Mouse (Mus musculus): ENCODE results near the gene Ncbp3.

Ncbp3 gene

DNA sequence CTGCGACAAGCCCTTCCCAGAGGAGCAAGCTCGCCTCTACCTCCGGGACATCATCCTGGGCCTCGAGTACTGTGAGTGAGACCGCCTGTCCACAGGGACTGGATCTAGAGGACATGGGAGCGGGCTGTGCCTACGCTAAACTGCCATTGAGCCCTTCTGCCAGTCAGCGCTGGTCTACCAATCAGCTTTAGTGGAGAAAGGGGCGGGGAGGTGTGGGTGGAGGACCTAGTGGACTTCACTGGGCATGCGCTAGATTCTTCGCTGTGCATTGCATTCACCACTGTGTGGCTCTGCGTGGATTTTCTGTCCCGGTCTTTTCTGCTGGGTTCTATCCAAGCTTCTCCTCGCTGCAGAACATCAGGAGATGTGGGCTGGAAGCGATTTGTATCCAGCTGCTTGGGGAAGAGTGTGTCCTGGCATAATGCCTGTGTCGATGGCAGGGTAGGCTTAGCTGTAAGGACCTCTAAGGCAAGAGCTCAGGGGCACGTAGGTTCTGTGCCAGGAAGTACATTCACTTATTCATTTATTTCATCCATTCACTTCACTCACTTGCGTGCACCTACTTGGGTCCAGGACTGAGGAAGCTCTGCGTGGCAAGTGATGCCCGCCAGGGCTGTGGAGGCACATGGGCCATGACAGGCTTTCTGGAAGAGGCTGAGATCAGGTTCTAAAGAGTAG is 16.6 kb upstream of the Ncbp3 start:
- DNase-seq (ENCODE audit: low read depth in 2 of 2, low spot score in 2 of 2) = peak; percentile 21 to 56

DNA sequence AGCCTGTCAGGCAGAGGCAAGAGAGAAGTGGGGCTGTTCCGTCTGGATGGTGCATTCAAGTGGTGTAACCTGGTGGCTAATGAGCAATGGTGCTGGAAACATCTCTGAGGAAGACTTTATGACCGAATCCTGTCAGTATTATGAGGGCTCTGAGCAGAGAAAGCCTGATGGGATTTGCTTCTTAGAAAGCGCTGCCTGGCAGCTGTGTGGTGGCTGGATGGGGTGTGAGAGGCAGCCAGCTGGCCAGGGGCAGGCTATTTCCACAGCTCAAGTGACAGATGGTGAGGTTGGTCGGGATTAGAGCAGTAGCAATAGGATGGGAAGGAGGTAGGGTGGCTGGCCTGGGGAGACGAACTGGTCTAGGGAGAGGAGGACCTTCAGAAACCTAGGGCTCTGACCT is 16.0 kb upstream of the Ncbp3 start:
- no peak for DNase-seq (ENCODE audit: low read depth in 2 of 2, low spot score in 2 of 2)

DNA sequence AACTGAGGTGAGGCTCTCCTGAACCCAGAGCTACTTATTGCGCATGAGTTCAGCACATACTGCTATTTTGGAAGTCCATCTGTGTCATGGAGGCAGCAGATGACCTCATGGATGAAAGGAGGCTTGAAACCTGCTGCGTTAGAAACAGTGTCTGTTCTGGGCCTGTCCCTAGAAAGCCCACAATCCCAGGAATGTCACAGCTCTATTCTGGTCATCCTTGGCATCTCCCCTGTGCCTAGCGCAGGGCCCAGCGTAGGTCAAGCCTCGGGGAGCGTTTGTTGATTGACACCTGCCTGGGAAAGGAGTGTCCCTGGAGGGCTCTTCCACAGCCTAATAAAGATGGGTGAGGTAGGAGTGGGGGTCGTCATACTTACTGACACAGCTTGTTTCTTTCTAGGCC is 11.5 kb upstream of the Ncbp3 start:
- no peak for DNase-seq (ENCODE audit: low read depth in 2 of 2, low spot score in 2 of 2)

DNA sequence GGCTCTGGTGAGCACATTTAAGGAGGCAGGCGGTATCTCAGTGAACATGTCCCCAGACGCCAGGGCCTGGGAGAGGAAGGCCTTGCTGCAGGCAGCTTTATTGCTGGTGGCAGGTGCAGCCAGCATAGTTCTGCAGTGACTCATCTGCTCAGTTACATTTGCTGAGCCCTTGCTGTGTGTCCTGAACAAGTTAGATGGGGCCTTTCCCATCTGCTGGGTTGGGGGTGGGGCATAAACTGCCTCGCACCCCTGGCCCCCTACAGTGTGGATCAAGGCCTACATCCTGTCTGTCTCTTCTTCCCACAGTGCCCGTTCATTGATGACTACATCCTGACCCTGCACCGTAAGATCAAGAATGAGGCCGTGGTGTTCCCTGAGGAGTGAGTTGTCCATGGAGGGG is 10.7 kb upstream of the Ncbp3 start:
- no peak for DNase-seq (ENCODE audit: low read depth in 2 of 2, low spot score in 2 of 2)

DNA sequence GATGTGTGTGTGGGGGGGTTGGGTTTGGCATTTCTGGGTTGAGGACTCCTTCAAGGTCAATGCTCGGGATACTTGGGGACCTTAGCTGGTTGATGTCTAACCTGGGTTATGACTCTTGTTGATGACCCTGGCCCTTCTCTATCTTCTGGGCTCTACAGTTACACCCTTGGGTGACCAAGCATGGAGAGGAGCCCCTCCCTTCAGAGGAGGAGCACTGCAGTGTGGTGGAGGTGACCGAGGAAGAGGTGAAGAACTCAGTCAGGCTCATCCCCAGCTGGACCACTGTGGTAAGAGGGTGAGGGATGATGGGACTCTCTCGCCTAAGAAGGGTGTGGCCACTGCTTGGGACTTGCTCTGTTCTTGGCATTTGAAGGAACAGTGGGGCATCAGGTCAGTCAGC is 9.9 kb upstream of the Ncbp3 start:
- DNase-seq (ENCODE audit: low read depth in 2 of 2, low spot score in 2 of 2) = no peak

DNA sequence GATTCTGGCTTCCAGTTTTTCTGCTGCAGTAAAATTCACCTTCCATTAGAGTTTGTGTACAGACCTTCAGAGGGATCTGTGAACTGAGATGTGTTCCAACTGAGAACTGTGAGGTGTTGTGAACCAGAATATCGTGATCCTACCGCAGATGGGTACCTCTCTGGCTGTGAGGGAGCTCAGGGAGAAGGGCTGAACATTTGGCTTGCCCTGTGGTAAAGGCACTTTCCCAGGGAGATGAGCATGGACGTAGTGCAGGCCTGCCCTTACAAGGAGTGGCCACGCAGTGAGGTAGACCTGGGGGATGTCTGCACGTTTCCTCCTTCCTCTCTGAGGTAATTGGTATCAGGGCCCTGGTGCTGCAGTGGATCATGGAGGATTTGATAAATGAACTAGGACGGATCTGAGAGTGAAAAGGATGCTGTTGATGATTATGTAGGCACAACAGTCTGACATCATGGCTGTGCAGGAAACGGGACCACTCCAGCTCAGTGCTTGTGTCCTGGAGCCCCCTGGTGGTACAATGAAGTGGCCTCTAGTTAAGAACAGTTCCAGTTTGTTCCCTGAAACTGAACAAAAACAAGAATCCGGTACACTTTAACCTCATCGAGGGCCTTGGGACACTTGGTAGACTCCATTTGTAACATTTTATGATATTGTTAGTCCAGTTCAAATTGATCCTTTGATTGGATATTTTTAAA is 8.3 kb upstream of the Ncbp3 start:
- peak; percentile 48 to 69 for DNase-seq (ENCODE audit: low read depth in 2 of 2, low spot score in 2 of 2)

DNA sequence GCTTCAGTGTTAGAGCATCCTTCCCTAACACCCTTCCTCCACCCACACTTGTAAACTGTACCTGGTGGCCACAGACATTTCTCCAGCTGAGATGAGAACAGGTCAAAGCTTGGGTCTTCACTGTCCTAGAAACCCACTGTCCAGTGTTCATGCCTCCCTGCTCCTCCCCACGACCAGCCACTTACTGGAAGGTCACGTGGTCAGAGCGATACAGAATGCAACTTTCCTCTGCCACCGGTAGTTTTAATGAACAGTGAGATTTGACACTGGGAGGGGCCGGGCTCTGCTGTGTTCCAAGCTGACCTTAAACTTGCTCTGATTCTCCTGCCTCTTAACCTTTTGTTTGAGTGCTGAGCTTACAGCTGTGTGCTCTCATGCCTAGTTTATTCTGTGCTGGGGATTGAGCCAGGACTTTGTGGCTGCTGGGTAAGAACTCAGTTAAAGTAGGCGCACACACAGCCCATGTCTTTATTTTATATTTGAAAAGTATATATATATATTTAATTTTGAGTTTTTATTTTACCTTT is 3.3 kb upstream of the Ncbp3 start:
- no peak for DNase-seq (ENCODE audit: low read depth in 2 of 2, low spot score in 2 of 2)

DNA sequence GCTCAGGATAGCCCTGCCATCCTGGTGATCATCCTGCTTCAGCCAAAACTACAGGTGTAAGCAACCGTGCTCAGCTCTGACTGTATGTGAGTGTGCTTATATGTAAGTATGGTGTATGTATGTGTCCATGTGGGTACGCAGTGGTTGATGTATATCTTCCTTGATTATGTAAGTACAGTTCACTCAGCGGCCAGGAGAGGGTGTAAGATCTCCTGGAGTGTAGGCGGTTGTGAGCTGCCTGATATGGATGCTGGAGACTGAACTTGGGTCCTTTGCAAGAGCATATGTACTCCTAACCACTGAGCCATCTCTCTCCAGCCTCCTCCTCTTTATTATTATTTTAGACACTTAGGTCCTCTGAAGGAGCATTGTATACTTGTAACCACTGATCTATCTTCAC is 2.8 kb upstream of the Ncbp3 start:
- no peak for DNase-seq (ENCODE audit: low read depth in 2 of 2, low spot score in 2 of 2)

DNA sequence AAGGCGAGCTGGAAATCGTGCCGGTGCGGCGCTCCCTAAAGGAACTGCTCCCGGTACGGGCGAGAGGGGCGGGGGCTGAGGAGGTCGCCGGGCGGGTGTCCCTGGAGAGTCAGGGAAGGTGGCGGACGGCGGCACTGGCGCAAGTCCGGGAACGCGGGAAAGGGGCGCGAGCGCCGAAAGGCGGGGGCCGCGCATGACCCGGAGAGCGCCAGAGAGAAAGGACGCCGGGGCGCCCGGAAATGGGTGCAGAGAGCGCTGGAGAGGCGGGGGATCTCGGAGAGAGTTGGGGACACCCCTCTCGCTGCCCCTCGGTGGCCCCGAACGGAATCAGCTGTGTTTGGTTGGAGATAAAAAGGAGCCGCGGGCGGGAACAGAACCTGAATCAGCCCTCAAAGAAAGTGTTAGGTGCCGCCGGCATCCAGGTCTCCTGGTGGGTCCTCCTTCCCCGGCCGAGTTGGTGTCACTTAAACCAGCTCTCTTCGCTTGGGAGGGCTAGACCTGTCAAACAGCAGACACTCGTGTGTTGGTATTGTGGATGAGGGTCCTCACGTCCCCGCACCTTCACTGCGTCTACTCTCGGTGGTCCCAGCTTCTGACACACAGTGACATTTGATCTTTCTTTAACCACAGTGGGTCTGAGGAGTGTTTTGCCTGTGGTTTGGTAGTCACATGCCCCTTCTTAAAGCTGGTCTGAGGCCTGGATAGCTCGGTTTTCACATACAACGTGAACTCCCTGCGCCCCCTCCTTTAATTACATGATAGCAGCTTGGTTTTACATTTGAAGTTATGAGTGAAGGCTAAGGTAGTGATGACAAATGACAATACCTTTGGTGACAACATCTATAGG is 670 bp downstream of the Ncbp3 start:
- peak; percentile 52 to 64 for DNase-seq (ENCODE audit: low read depth in 2 of 2, low spot score in 2 of 2)

DNA sequence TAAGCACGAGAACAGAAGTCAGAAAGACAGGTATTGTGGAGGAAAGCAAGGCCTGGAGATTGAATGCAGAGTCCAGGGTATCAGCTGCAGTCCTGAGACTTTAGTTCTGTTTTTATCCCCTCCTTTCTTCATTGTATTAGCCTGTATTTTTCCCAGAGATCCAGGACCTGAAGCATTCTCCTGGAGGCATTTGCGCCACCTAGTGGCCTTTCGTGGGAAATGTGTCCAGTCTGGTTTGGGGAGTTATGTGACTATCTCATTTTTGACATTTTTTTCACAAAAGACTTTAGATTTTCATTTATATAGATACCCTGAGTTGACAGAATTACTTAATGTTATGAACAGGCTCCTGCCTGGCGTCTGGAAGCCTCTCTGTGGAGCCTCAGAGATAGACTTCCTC is 1.8 kb downstream of the Ncbp3 start:
- DNase-seq (ENCODE audit: low read depth in 2 of 2, low spot score in 2 of 2) = peak; percentile 53 to 57

DNA sequence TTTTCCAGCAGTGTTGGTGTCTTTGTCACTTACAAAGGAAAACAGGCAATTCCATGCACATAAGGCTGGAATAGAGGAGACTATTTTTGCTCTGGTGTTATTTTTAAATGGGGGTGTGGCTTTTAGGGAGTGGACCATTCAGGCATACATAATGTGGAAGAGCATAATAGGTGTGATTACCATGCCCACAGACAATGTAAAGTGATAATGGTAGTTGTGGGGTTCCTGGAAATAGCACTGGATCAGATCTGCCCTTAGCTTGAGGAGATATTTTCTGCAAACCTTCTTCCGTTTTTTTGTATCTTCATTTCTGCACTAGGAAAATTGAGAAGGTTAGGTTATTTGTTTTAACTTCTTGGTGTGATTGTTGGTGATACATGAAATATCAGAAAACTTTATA is 5.2 kb downstream of the Ncbp3 start:
- DNase-seq (ENCODE audit: low read depth in 2 of 2, low spot score in 2 of 2) = no peak

DNA sequence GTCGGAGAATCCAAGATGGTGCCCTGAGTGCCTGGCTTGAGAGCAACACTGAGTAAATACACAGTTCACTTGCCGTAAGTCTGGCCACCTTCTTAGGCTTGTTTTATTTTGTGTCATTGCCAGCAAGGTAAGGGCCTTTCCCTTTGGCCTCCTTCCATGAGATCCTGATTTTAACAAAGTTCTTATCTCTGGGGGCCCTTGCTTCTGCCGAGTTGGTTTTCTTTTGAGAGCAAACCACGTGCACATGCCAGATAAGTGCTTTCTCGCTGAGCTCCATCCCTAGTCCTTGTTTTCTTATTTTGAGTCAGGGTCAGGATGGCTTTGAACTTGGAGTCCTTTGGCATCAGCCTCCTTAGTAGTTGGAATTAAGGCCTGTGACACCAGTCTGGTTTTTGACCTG is 10.1 kb downstream of the Ncbp3 start:
- DNase-seq (ENCODE audit: low read depth in 2 of 2, low spot score in 2 of 2) = no peak

DNA sequence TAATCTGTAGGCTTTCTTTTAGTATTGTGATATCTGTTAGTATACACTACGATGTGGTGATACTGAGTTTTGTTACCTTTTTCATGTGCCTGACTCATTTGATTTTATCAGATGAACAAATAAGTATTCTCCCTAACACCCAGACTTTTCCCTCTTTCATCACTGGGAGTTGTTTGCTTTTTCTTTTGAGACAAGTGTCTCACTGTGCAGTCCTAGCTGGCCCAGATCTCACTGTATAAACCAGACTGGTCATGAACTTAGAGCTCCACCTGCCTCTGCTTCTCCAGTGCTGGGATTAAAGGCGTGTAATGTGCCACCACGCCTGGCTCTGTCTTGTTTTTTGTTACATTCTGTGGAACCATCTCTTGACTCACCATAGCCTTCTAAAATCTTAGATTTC is 12.0 kb downstream of the Ncbp3 start:
- DNase-seq (ENCODE audit: low read depth in 2 of 2, low spot score in 2 of 2) = no peak

DNA sequence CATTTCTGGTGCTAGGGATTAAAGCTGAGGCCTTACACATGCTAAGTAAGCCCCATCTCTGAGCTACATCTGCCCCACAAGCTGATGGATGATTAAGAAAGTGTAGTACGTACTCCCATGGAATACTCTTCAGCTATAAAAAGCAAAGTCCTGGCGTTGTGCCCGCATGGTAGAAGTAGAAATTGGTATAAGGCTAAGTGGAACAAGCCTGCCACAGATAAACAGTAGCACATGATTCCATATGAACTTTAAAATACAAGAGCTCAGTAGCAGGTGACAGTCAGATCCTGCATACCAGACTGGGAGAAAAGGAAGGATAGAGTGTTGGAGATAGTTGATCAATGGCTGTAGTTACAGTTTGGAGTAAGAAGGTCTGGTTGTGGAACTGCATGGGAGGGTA is 13.8 kb downstream of the Ncbp3 start:
- DNase-seq (ENCODE audit: low read depth in 2 of 2, low spot score in 2 of 2) = no peak

DNA sequence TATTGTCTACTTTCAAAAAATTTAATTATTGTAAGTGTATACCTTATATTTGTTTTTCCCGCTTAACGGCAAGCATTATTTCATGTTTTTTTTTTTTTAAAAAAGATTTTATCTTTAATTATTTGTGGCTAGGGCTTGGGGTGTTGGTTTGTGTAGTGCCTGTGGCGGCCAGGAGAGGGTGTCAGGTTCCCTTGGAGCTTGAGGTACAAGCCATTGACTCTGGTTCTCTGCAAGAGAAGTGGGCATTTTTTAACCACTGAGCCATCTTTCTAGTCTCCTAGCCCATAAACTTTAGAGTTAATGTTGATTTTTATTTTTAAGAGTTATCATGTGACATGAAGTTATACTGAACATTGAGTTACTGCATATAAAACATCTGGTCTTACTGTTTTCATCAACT is 24.3 kb downstream of the Ncbp3 start:
- DNase-seq (ENCODE audit: low read depth in 2 of 2, low spot score in 2 of 2) = peak in 1 of 2 experiments; percentile 72

DNA sequence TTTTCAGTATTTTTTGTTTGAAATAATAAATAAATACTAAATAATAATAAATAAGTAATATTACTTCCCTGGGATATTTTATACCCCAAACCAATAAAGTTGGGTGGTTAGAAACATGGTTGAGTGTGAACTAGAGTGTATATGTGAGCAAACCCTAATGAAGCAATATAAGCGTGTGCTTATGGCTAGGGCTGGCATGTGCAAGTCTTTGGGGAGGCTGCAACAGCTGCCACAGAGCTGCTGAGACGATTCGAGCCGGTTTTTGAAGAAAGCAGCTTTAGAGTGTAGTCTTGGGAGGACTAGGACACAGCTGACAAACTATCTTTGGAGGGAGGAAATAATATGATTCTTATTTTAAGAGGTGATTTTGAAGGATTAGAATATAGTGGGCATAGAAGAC is 28.7 kb downstream of the Ncbp3 start:
- no peak for DNase-seq (ENCODE audit: low read depth in 2 of 2, low spot score in 2 of 2)

DNA sequence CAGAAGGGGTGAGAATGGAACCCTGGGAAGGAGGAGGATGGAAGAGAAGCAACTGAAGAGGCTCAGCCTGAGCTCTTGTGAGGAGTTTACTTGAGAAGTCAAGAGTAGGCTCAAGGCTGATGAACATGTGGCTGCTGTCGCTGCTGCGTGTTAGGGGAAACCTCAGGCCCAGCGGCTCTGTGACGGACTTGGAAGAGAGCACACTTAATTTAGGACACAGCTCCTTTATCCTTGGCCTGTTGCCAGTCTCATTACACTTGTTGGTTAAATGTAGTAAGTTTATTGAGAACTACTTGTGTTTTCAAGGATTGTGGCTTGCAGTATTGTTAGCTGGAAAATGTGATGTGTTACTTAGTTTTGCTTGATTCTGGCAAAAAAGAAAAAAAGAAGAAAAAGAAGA is 29.1 kb downstream of the Ncbp3 start:
- no peak for DNase-seq (ENCODE audit: low read depth in 2 of 2, low spot score in 2 of 2)

DNA sequence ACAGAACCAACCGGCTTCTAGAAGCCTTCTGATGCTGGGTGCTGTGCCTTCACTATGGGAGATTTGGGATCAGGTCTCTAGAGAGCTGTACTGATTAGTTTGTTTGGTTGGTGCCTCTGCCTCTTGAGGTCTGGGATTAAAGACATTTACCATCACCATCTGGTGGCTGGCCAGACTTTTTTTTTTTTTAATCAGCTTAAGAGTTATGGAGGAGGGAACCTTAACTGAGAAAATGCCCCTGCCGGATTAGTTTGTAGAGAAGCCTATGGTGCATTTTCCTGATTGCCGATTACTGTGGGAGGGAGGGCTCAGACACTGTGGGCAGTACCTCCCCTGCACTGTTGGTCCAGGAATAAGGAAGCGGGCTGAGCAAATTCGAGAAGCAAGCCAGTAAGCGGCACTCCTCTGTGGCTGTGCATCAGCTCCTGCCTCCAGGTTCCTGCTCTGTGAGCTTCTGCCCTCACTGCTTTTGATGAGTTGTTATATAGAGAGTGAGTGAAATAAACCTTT is 29.7 kb downstream of the Ncbp3 start:
- no peak for DNase-seq (ENCODE audit: low read depth in 2 of 2, low spot score in 2 of 2)

DNA sequence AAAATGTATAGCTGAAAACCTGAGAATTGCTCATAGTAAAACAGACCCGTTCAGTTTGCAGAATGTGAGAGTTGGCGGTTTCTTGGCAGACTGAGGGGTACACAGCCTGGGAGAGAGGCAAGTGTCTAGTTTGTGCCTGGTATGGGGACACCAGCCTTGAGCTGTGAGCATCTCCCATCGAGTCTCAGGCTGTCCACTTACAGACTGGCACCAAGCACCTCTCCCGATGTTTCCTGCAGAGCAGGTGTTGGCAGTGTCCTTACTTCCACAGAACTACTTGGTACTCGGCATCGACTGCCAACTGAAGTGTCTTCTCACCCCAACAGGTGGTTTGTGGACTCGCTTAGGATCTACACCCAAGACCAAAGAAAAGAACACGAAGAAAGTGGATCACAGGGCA is 31.0 kb downstream of the Ncbp3 start:
- DNase-seq (ENCODE audit: low read depth in 2 of 2, low spot score in 2 of 2) = no peak

DNA sequence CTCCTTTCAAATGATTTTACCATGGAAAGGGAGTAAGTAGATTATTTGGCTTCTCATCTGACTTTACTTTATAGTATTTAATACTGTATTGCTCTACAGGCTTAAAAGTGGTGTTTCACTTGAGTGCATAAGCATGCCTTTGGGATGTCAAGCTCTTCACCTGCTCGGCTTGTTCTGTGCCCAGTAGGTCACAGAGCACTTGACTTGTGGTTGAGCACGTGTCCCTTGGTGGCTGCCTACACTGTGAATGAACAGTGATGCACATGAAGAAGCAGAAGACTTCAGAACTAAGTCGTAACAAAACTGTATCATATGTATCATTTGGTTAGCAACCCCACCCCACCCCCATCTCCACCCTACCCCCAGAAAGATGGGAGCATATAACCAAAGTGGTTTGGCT is 32.7 kb downstream of the Ncbp3 start:
- no peak for DNase-seq (ENCODE audit: low read depth in 2 of 2, low spot score in 2 of 2)

DNA sequence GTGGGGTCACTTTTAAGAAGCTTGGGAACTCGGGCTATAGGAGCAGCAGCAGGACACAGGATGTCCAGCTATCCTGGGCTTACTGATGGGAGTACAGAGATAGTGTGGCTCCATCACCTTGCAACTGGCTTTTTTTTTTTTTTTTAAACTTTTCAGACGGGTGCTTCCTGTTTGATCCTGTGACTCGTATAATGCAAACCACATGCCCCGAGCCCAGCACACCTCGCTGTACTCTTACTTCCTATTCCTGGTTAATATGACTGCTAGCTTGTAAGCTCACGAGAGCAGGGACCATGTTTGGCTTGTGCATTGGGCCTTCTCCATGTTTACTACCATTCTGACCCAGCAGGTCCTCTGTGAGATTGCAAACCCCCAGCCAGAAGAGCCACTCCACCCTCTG is 36.7 kb downstream of the Ncbp3 start:
- peak in 1 of 2 experiments; percentile 39 for DNase-seq (ENCODE audit: low read depth in 2 of 2, low spot score in 2 of 2)

DNA sequence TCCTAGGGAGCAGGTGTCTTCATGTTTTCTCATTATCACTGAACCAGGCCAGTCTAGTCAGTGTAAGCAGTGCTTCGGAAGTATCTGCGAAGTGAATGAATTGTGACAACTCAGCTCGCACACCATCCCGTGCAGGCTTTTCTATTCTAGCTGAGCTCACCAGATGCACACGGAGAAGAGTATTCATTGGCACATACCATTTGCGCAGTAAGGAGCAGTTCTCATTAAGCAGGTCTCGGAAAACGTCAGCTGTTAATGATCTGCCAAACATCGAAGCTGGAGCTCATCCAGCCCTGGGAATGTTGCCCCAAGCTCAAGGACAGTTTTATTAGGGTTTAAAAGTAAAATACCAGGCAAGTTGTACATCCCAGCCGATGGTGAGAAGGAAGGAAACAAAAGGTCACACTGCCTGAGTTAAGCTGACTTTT is 37.2 kb downstream of the Ncbp3 start:
- no peak for DNase-seq (ENCODE audit: low read depth in 2 of 2, low spot score in 2 of 2)
